Mouse (Mus musculus): Measurements from ENCODE around the gene Dhodh. TPM values are rescaled to one million over a fixed set of nuclear protein-coding genes. Genes with fewer than 3 reads are reported as not detected.
A peak's percentile ranks its signal among the peaks of the same experiment; 100 is the strongest.

The Dhodh gene
- polyA plus RNA-seq, 1 experiment from 2014 or later = 46.7 TPM

DNA sequence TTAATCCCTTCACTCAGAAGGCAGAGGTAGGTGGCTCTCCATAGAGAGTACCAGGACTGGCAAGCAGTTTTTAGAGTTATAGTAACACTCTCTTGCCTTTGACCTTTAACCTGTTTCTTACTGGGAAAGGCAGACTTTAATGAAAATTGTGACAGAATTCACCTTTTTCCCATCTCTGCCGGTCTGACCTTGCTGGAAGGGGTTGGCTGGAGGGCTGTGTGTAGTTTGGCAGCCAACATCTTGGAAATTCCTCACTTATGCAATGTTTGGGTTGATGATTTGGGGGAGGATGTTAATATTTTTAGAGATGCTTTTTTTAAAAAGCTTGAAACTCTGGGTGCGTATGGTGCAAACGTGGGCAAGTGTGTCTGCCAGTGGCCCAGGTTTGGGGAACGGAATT is 24.2 kb downstream of the Dhodh start:
- ATAC-seq (ENCODE audit: borderline replicate concordance, extremely low read depth, low FRiP score, low TSS enrichment) = no peak
- no peak overlapping the region for H3K4me3 ChIP-seq
- no peak overlapping the region for H3K9ac ChIP-seq
- H3K27me3 ChIP-seq = no peaks in the 10 kb centered on the region
- no peaks in the 10 kb centered on the region for H3K4me1 ChIP-seq
- H3K27ac ChIP-seq = no peak overlapping the region
- H3K36me3 ChIP-seq = no peaks in the 10 kb centered on the region
- H3K4me2 ChIP-seq = no peak overlapping the region
- 74% methylated on average over 4 of the region's 4 CpGs for WGBS
- H3K9me3 ChIP-seq = no peaks in the 10 kb centered on the region

DNA sequence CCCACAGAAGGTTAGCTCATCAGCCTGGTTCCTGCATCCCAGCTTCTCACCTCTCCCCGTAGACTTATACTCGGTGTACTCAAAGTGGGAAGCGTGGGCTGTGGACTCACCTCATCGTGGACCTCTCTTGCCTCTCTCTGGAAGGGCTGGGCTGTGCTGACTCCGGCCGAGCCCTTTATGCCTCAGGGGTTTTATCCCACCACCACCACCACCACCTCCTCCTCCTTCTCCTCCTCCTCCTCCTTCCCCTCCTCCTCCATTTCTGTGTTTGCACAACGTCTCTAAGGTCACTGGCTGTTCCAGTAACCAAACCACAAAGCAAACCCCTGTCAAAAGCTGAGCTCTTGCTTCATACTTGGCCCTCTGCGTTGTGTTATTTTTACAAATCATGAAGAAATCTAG is 29.6 kb downstream of the Dhodh start, which contains the start of gene Hp:
Gene Hp, minus strand, starts transcription at position 273 of the 402 bp plus-strand sequence.
- Histone ChIP-seq H3K36me3 (no peaks in the 10 kb centered on the region), H3K4me3 (no peak within 1 kb of the TSS), H3K4me2 (no peak within 1 kb of the TSS), H3K9me3 (no peaks in the 10 kb centered on the region), H3K27ac (peak within 1 kb of the TSS; percentile 29; the same call in 1 of the 2 replicates), H3K4me1 (no peaks in the 10 kb centered on the region), H3K9ac (no peak within 1 kb of the TSS), H3K27me3 (no peaks in the 10 kb centered on the region)
- WGBS = 47% methylated on average over 8 of the region's 8 CpGs
- no peak for ATAC-seq (ENCODE audit: borderline replicate concordance, extremely low read depth, low FRiP score, low TSS enrichment)

DNA sequence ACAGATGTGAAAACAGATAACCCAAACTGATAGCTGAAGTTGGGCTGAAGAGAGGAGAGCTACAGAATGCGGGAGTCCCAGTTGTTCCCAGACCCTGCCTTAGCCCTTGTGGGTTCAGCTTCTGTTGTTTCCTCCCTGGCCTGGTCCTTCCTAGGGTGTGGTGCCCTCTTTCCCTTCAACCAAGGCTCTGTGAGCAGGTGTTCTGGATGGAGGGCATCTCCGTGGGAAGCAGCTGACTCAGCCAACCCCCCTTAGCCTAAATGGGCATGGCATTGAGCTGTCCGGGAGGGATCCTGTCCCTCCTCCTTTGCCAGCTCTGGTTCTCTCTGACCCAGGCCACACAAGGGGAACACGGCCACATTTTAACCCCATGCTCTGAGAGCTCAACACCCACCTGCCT is 32.2 kb downstream of the Dhodh start:
- Histone ChIP-seq H3K9me3 (no peaks in the 10 kb centered on the region), H3K27ac (no peak overlapping the region), H3K27me3 (no peaks in the 10 kb centered on the region), H3K9ac (no peak overlapping the region), H3K4me3 (no peak overlapping the region), H3K4me1 (no peaks in the 10 kb centered on the region), H3K36me3 (no peaks in the 10 kb centered on the region), H3K4me2 (no peak overlapping the region)
- no peak for ATAC-seq (ENCODE audit: borderline replicate concordance, extremely low read depth, low FRiP score, low TSS enrichment)
- whole genome bisulfite sequencing = 72% methylated on average over 4 of the region's 4 CpGs

DNA sequence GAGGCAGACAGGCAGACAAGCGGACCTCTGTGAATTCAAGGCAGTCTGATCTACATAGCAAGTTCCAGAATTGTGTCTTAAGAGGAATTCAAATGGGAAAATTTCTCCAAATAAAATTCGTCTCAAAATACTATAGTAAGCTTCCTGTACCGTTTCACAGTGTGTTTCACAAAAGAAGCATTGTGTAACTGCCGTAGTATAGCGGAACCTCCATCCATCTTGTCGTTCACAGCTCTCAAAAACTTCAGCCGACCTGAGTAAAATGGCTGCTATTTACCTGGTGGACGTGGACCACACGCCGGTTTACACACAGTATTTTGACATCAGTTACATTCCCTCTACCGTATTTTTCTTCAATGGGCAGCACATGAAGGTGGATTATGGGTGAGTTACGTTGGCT is 37.3 kb downstream of the Dhodh start:
- ATAC-seq (ENCODE audit: borderline replicate concordance, extremely low read depth, low FRiP score, low TSS enrichment) = no peak

DNA sequence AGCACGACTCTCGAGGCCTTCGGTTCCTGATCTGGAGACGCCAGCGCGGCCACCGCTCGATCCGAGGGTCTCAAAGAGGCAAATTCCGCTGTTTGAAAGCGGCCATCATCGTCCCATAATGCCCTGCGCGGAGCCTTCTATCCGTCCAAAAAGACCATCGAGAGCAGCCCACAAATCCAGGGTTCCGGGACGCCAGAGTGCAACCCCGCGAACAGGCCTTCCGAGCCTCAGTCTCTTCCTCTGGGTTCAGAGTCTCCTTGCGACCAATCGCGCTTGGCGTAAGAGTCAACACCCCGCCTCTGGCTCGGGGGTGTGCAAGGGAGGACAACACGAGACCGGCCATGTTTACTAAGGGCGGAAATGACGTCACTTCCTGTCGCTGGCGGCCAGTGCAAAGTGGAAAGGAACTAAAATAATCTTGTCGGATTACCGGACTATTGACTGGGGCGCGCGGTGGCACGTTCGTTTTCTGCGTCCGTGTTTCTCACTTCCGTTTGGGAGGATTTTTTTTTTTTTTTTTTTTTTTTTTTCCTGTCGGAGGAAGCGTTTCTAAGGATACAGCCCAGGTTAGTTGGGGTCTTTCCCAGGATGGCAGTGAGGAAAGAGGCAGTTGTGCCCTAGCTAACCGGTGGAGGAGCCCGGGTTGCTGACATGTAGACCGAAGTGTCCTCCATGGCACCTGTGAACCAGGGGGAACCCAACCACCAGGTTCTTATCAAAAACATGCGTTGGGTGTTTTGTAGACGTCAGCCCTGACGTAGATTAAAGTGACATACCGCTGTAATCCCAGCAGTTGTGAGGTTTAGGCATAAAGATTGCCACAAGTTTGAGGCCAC is 42.8 kb downstream of the Dhodh start, which contains the start of the genes Dhx38 and Txnl4b:
Gene Dhx38, minus strand, starts transcription at position 364 of the 836 bp plus-strand sequence.
Gene Txnl4b, plus strand, starts transcription at position 395 of the 836 bp plus-strand sequence.
- WGBS = under 1% methylated on average over 52 of the region's 52 CpGs

More for the DNA sequence above, 37.3 kb downstream of the Dhodh start:
- no peak overlapping the region for H3K9ac ChIP-seq
- 84% methylated on average over 12 of the region's 12 CpGs for WGBS
- peaks cover 12% of the 10 kb centered on the region; the same call in 1 of the 2 replicates for H3K36me3 ChIP-seq
- no peaks in the 10 kb centered on the region for H3K9me3 ChIP-seq
- H3K4me3 ChIP-seq = no peak overlapping the region
- H3K27ac ChIP-seq = no peak overlapping the region
- H3K27me3 ChIP-seq = no peaks in the 10 kb centered on the region
- peaks cover 8% of the 10 kb centered on the region; the same call in 1 of the 2 replicates for H3K4me1 ChIP-seq
- H3K4me2 ChIP-seq = no peak overlapping the region

DNA sequence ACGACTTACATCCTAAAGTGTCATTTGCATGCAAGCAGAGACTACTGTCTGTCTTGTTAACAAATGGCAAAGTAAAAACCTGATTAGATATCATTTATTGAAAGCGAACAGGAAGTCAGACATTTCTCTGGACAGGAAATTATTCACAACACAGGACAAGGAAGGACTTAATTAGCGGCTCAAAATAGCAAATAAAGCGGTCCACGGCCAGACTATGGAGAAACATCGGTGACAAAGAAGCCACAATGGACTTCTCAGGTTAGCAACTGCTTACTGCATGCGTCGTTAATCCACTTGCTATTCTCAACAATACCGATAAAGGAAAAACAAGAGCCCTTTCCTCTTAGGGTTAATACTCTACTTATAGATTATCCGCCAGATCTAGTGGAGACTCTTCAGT is 43.7 kb downstream of the Dhodh start:
- H3K4me1 ChIP-seq = peaks cover 23% of the 10 kb centered on the region
- ATAC-seq (ENCODE audit: borderline replicate concordance, extremely low read depth, low FRiP score, low TSS enrichment) = no peak
- H3K9ac ChIP-seq = peak overlapping the region; percentile 95
- no peaks in the 10 kb centered on the region for H3K9me3 ChIP-seq
- no peaks in the 10 kb centered on the region for H3K27me3 ChIP-seq
- WGBS = 2% methylated on average over 10 of the region's 10 CpGs
- H3K36me3 ChIP-seq = peaks cover 35% of the 10 kb centered on the region
- H3K27ac ChIP-seq = 0 out of 2 replicates have a peak overlapping the region, but pooled peaks have one; percentile 91
- H3K4me2 ChIP-seq = peak overlapping the region; percentile 80
- peak overlapping the region; percentile 81 for H3K4me3 ChIP-seq

More for the DNA sequence above, 42.8 kb downstream of the Dhodh start, which contains the start of the genes Dhx38 and Txnl4b:
- Histone ChIP-seq H3K27me3 (no peaks in the 10 kb centered on the region), H3K9ac (peak within 1 kb of the TSS; percentile 95), H3K4me1 (peaks cover 23% of the 10 kb centered on the region), H3K27ac (peak within 1 kb of the TSS; percentile 91), H3K9me3 (no peaks in the 10 kb centered on the region), H3K4me3 (peak within 1 kb of the TSS; percentile 81), H3K36me3 (peaks cover 30% of the 10 kb centered on the region), H3K4me2 (peak within 1 kb of the TSS; percentile 81)
- ATAC-seq (ENCODE audit: borderline replicate concordance, extremely low read depth, low FRiP score, low TSS enrichment) = peak; percentile 100

DNA sequence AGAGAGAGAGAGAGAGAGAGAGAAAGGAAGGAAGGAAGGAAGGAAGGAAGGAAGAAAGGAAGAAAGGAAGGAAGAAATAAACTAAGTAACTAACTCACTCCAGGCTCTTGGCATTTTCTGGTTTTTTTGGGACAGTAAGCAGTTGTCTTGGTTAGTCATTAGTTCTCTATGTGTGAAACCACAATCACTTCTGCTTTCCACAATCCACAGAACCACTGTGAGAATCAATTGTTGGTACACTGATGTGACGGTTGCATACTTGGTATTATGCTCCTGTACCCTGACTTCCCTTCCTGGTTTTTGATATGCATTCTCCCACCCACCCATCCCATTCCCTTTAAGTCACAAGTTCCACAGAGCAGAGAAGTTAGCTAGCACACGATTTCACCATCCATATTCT is 44.6 kb downstream of the Dhodh start:
- Histone ChIP-seq H3K4me1 (peaks cover 23% of the 10 kb centered on the region), H3K4me2 (no peak overlapping the region; the same call in 1 of the 2 replicates), H3K9me3 (no peaks in the 10 kb centered on the region), H3K27me3 (no peaks in the 10 kb centered on the region), H3K27ac (no peak overlapping the region), H3K4me3 (no peak overlapping the region), H3K9ac (no peak overlapping the region), H3K36me3 (peaks cover 40% of the 10 kb centered on the region)
- no peak for ATAC-seq (ENCODE audit: borderline replicate concordance, extremely low read depth, low FRiP score, low TSS enrichment)
- WGBS = 80% methylated on average over 2 of the region's 2 CpGs

DNA sequence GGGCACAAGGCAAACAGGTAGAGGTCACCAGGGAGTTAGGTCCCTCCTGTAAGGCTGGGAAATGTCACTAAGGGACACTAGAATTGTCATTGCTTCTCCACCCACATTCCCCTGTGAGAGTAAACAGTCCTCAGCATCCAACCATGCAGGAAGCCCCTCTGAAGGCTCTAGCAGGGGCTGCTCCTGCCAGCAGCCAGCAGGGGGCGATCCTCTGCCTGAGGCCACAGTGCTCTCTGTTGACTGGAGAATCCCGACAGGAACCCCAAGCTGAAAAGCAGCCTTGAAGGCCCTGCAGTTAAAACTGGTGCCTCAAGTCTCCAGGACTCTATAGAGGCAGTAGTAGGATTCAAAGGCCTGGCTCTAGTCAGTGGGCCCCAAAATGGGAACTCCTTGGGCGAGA is 56.8 kb downstream of the Dhodh start:
- H3K27ac ChIP-seq = no peak overlapping the region
- 34% methylated on average over 3 of the region's 3 CpGs for WGBS
- H3K9me3 ChIP-seq = no peaks in the 10 kb centered on the region
- no peaks in the 10 kb centered on the region for H3K4me1 ChIP-seq
- H3K27me3 ChIP-seq = no peaks in the 10 kb centered on the region
- H3K9ac ChIP-seq = no peak overlapping the region
- no peak overlapping the region for H3K4me2 ChIP-seq
- peaks cover 99% of the 10 kb centered on the region for H3K36me3 ChIP-seq
- no peak for ATAC-seq (ENCODE audit: borderline replicate concordance, extremely low read depth, low FRiP score, low TSS enrichment)
- H3K4me3 ChIP-seq = no peak overlapping the region

DNA sequence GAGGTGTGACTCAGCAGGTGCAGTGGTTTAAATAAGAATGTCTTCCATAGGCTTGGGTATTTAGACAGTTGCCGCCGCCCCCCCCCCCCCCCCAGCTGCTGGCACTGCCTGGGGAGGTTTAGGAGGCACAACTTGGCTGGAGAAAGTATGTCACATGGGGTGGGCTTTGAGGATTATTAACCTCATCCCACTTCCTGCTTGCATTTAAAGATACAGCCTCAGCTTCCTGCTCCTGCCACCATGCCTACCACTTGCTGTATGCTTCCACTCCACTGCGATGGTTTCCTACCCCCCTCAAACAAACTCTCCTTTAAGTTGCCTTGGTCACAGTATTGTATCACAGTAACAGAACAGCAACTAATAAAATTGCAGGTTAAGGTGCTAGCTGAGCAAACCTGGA is 64.4 kb downstream of the Dhodh start:
- H3K27ac ChIP-seq = no peak overlapping the region
- peaks cover 26% of the 10 kb centered on the region for H3K36me3 ChIP-seq
- H3K4me3 ChIP-seq = no peak overlapping the region
- no peak for ATAC-seq (ENCODE audit: borderline replicate concordance, extremely low read depth, low FRiP score, low TSS enrichment)
- no peak overlapping the region for H3K9ac ChIP-seq
- H3K4me2 ChIP-seq = no peak overlapping the region
- WGBS = 44% methylated on average over 3 of the region's 3 CpGs
- H3K27me3 ChIP-seq = no peaks in the 10 kb centered on the region
- no peaks in the 10 kb centered on the region for H3K4me1 ChIP-seq
- H3K9me3 ChIP-seq = no peaks in the 10 kb centered on the region

DNA sequence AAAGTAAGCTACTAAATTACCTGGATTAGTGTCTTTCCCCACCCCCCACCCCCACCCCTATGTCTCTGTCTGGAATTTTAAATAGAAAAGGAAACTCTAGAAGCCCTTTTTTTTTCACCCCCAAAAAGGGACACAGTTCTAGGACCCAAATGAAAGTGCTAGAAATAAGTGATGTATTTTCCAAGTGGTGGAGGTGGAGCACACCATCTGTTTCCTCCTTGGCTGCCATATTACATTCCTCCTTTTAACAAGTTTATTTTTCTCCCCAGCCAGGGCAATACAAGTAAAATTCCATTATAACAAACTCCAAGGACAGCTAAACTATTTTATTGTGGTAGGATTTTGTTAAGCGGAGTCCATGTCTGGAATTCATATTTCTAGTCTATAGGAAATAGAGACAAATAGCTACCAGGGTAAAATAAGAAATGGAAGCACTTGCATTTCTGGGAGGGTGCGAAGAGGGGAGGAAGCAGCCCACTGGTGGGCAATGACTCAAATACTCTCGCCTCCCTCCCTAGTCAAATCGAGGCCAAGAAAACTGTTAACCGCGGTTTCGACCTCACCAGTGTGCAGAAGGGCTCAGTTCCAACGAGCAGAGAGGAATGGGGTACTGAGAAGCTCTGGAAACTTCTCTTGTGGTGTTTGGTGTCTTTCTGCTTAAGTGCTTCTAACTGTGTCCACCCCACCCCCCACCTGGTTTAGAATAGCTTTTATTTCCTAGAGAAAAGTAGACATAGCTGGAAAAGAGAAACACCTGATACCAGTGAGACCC is 65.5 kb downstream of the Dhodh start:
- H3K36me3 ChIP-seq = peaks cover 14% of the 10 kb centered on the region
- no peak overlapping the region for H3K4me2 ChIP-seq
- H3K9ac ChIP-seq = no peak overlapping the region
- H3K27me3 ChIP-seq = no peaks in the 10 kb centered on the region
- ATAC-seq (ENCODE audit: borderline replicate concordance, extremely low read depth, low FRiP score, low TSS enrichment) = no peak
- WGBS = 71% methylated on average over 8 of the region's 8 CpGs
- H3K9me3 ChIP-seq = no peaks in the 10 kb centered on the region
- no peak overlapping the region for H3K27ac ChIP-seq
- H3K4me1 ChIP-seq = no peaks in the 10 kb centered on the region
- no peak overlapping the region for H3K4me3 ChIP-seq

DNA sequence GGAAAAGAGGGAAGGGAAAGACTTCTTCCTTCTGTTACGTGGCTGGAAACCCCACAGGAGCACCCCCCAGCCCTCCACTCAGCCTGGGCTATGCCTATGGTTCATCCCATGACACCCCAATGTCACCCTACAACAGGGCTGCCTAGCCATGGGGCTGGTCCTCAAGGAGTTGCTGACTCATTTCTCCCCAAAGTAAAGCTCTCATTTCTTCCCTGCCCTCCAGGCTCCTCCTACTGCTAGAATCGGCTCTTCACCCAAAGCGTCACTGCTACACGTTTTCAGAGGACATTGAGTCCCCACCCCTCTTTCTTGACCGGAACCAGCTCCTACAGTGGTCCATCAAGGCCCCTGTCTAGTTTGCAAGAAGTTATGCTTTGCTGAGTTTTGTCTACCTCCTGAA is 66.3 kb downstream of the Dhodh start:
- ATAC-seq (ENCODE audit: borderline replicate concordance, extremely low read depth, low FRiP score, low TSS enrichment) = no peak
- 70% methylated on average over 5 of the region's 5 CpGs for WGBS

More for the DNA sequence above, 66.3 kb downstream of the Dhodh start:
- Histone ChIP-seq H3K9me3 (no peaks in the 10 kb centered on the region), H3K4me2 (no peak overlapping the region), H3K9ac (no peak overlapping the region), H3K36me3 (peaks cover 7% of the 10 kb centered on the region), H3K27ac (no peak overlapping the region), H3K4me1 (no peaks in the 10 kb centered on the region), H3K4me3 (no peak overlapping the region), H3K27me3 (no peaks in the 10 kb centered on the region)
